Mouse (Mus musculus) C2C12 (cell line): Measurements from ENCODE around the gene Smurf1.

Experiments
- CEBPB ChIP-seq: IDR thresholded peaks from one replicate; pipeline ENCODE4 v1.6.1; 2011; ENCODE audit warnings: low read depth, mild to moderate bottlenecking, control low read depth, moderate library complexity
- CTCF ChIP-seq: IDR thresholded peaks from one replicate; pipeline ENCODE4 v1.5.1; 2011; ENCODE audit not compliant: control insufficient read depth, insufficient read depth, insufficient read length
- MAX ChIP-seq: IDR thresholded peaks from one replicate; pipeline ENCODE4 v1.6.1; 2011; ENCODE audit warnings: mild to moderate bottlenecking, control low read depth
- MYOD1 ChIP-seq: IDR thresholded peaks from one replicate; pipeline ENCODE4 v1.6.1; 2011; ENCODE audit warnings: low read depth; ENCODE audit not compliant: control insufficient read depth, insufficient read length
- MYOG ChIP-seq: IDR thresholded peaks from one replicate; pipeline ENCODE4 v1.6.1; 2011; ENCODE audit not compliant: control insufficient read depth, insufficient read length; ENCODE audit errors: extremely low read depth
- USF1 ChIP-seq: IDR thresholded peaks from one replicate; pipeline ENCODE4 v1.6.1; 2011; ENCODE audit warnings: low read depth, mild to moderate bottlenecking, control low read depth, moderate library complexity

GRCm38 (mm10) chr5:144904356-144905134, 61.1 kb downstream of the Smurf1 start:
- TF ChIP-seq CTCF (no peak), CEBPB (no peak), MYOG (no peak), MYOD1 (no peak), MAX (no peak), USF1 (no peak)
